Mouse (Mus musculus): Measurements from ENCODE around the gene Dclre1c.

DNA sequence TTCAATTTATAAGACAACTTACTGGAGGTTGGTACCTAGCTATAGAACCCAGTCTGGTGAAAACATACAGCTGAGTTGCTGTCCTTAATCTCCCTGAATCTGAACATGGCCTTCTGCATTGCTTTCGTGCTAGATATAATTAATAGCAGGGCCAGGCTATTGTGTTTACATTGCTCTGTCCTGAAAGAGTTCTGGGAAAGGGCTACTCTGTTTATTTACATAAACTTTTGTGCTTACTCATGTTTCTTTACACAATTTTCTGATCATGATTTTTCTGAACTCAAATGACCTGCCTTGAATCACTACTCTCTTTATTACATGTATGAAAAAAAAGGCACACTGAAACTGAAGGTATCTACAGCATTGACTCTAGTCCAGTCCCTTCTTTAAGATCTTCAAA is 8.3 kb upstream of the Dclre1c start:
- TF ChIP-seq CTCF (IDR thresholded peaks at IDR 0.05; ENCODE audit: low read depth), result no peak
- no peak for TF ChIP-seq EP300 (optimal IDR thresholded peaks at IDR 0.05)
